Mouse (Mus musculus): ENCODE measurements around the gene Slc11a2.

Gene Slc11a2

DNA sequence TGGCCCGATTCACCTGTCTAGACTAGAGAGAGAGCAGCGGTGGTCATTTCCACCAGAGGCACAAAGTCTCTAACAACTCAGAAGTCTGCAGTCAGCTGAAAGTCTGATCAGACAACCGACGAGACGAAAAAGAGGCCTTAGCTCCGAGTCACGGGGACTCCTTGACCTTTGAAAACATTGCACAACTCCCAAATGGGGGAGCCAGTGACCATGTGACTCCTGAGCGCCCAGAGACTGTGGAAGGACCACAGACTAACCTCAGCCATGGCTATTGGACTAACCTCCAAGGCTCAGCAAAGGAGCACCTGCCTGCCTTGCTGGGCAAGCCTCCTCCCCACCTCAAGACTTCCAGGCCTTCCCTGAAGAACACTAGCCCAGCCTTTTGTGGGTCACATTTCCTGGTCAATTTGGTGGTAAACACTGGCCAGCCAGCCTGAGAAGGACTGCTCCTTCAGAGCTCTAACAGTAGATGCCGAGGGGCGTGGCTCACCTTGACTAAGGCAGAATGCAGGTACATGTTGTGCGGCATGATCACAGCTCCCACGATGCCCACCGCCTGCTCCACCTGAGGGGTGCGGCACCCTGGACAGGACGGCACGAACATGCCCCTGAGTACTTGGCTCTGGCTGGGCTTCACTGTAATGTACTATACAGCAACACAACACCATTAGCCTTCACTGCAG is 21.4 kb downstream of the Slc11a2 start:
- Histone ChIP-seq H3K9me3 (ENCODE audit: low read length) (no peaks in the 10 kb centered on the region), H3K4me3 (replicated peaks; ENCODE audit: low read length) (no peak overlapping the region), H3K36me3 (ENCODE audit: insufficient read depth, low read length) (peaks cover 86% of the 10 kb centered on the region), H3K27me3 (ENCODE audit: insufficient read depth, low read length) (no peaks in the 10 kb centered on the region), H3K4me1 (replicated peaks; ENCODE audit: low read depth, low read length) (peaks cover 26% of the 10 kb centered on the region)
- no peak for TF ChIP-seq POU5F1 (IDR thresholded peaks at IDR 0.05; ENCODE audit: borderline replicate concordance, low read length)
- no peak for TF ChIP-seq NANOG (IDR thresholded peaks at IDR 0.05; ENCODE audit: borderline replicate concordance, low read length)
- TF ChIP-seq CTCF (conservative IDR thresholded peaks at IDR 0.05; ENCODE audit: low read length), result no peak

DNA sequence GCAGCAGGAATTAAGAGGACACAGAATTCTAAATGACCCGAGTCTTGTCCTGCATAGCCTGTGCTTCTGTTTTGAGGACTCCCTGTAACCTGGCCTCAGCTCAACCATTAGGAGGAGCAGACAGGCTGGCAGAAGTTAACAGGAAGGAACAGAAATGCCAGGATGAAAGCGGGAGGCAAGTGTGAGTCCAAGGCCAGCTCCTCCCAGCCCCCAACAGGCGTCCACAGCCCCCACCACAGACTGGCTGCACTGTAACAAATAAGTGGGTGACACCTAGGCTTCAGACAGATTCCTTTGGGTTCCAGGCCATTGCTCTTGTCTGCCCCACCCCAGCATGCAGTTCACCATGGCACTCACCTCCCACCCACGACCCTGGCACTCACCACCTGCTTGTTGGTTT is 22.1 kb downstream of the Slc11a2 start:
- TF ChIP-seq POU5F1 (IDR thresholded peaks at IDR 0.05; ENCODE audit: borderline replicate concordance, low read length), result no peak
- no peak for TF ChIP-seq NANOG (IDR thresholded peaks at IDR 0.05; ENCODE audit: borderline replicate concordance, low read length)
- TF ChIP-seq CTCF (conservative IDR thresholded peaks at IDR 0.05; ENCODE audit: low read length), result no peak
- peaks cover 86% of the 10 kb centered on the region for H3K36me3 ChIP-seq (ENCODE audit: insufficient read depth, low read length)
- no peaks in the 10 kb centered on the region for H3K27me3 ChIP-seq (ENCODE audit: insufficient read depth, low read length)
- H3K9me3 ChIP-seq (ENCODE audit: low read length), result no peaks in the 10 kb centered on the region
- H3K4me3 ChIP-seq (replicated peaks; ENCODE audit: low read length), result no peak overlapping the region
- H3K4me1 ChIP-seq (replicated peaks; ENCODE audit: low read depth, low read length), result peaks cover 26% of the 10 kb centered on the region

DNA sequence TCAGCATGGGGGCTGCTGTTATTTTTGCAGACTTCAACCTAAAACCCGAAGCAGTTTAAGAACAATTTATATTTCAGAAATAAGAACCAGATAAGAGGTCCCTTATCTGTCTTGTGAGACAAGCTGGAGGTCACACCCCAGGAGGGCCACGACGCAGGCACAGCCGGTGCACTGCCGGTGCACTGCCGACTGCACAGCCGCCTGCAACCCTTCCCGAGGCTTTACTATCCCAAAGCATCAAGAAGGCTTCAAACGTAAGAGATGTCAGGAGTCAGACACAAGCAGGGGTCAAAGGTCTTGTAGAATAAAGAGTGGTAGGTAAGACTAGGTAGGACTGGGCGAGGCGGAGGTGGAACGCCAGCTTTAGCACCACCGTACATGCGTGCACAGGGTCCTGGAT is 22.5 kb downstream of the Slc11a2 start:
- peaks cover 86% of the 10 kb centered on the region for H3K36me3 ChIP-seq (ENCODE audit: insufficient read depth, low read length)
- H3K9me3 ChIP-seq (ENCODE audit: low read length), result peaks cover 4% of the 10 kb centered on the region; the same call in 1 of the 2 replicates
- no peak overlapping the region for H3K4me3 ChIP-seq (replicated peaks; ENCODE audit: low read length)
- peaks cover 26% of the 10 kb centered on the region for H3K4me1 ChIP-seq (replicated peaks; ENCODE audit: low read depth, low read length)
- no peaks in the 10 kb centered on the region for H3K27me3 ChIP-seq (ENCODE audit: insufficient read depth, low read length)
- TF ChIP-seq POU5F1 (IDR thresholded peaks at IDR 0.05; ENCODE audit: borderline replicate concordance, low read length) (no peak), NANOG (IDR thresholded peaks at IDR 0.05; ENCODE audit: borderline replicate concordance, low read length) (no peak), CTCF (conservative IDR thresholded peaks at IDR 0.05; ENCODE audit: low read length) (no peak)

DNA sequence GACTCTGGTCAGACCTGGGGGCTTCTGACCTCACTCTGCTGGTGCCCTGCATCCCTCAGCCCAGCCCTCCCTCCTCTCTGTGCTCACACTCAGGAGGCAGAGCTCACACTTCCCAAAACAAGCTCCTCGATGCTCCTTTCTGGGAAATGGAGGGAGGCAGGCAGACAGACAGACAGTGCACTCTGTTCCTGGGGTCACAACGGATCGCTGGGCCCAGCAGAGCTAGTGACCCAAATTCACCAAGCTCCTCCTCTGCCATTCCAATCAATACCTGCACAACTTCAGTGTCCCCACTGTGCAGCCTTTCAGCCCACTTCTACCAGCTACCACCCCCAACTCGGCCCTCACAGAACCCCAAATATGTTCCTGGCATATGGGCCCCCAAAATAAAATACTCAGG is 23.1 kb downstream of the Slc11a2 start:
- Histone ChIP-seq H3K9me3 (ENCODE audit: low read length) (peaks cover 5% of the 10 kb centered on the region; the same call in 1 of the 2 replicates), H3K27me3 (ENCODE audit: insufficient read depth, low read length) (no peaks in the 10 kb centered on the region), H3K4me1 (replicated peaks; ENCODE audit: low read depth, low read length) (peaks cover 26% of the 10 kb centered on the region), H3K36me3 (ENCODE audit: insufficient read depth, low read length) (peaks cover 89% of the 10 kb centered on the region), H3K4me3 (replicated peaks; ENCODE audit: low read length) (no peak overlapping the region)
- no peak for TF ChIP-seq POU5F1 (IDR thresholded peaks at IDR 0.05; ENCODE audit: borderline replicate concordance, low read length)
- TF ChIP-seq CTCF (conservative IDR thresholded peaks at IDR 0.05; ENCODE audit: low read length), result no peak
- no peak for TF ChIP-seq NANOG (IDR thresholded peaks at IDR 0.05; ENCODE audit: borderline replicate concordance, low read length)

DNA sequence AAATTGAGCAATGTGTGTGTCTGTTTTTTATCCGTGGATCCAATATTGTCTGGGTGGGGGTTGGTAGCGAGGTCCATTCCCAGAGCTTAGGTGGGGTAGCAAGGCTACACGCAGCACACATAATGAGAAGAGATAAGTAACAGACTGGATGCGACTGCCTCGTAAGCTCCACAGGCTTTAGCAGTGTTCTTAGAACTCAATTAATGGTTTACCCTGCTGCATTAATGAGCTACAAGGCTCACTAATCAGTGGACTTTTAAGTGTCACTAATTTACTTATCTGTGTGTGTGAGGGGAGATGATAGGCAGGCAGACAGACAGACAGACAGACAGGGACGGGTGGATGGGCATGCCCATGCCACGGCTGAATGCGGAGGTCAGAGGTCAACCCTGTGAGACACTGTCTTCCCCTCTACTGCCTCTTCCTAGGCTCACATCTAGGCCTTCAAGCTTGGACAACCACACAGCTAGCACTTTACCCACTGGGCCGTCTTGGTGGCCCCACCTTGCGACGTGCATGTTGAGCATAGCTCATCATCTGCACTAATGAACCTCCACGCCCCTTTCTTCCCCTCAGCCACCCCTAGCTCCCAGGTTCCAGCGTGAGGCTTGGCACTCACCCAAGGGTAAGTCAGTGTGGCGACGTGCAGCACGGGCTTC is 24.2 kb downstream of the Slc11a2 start:
- H3K36me3 ChIP-seq (ENCODE audit: insufficient read depth, low read length), result peaks cover 100% of the 10 kb centered on the region
- H3K4me3 ChIP-seq (replicated peaks; ENCODE audit: low read length), result no peak overlapping the region
- peaks cover 11% of the 10 kb centered on the region for H3K9me3 ChIP-seq (ENCODE audit: low read length)
- TF ChIP-seq POU5F1 (IDR thresholded peaks at IDR 0.05; ENCODE audit: borderline replicate concordance, low read length) (no peak), NANOG (IDR thresholded peaks at IDR 0.05; ENCODE audit: borderline replicate concordance, low read length) (no peak)
- no peaks in the 10 kb centered on the region for H3K27me3 ChIP-seq (ENCODE audit: insufficient read depth, low read length)
- H3K4me1 ChIP-seq (replicated peaks; ENCODE audit: low read depth, low read length), result peaks cover 18% of the 10 kb centered on the region

DNA sequence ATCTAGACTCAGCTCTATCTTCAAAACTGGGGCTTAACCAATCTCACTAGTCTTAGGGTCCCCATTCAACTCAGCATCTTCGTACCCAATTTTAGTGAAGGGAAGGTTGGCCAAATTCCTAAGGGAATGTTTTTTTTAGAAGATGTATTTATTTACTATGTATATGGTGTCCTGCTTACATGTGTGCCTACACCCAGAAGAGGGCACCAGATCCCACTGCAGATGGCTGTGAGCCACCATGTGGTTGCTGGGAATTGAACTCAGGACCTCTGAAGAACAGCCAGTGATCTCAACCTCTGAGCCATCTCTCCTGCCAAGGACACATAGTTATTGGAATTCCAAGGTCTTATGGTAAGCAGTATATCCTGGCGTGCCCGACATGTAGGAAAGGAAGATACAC is 29.3 kb downstream of the Slc11a2 start:
- H3K9me3 ChIP-seq (ENCODE audit: low read length), result peaks cover 12% of the 10 kb centered on the region
- no peaks in the 10 kb centered on the region for H3K27me3 ChIP-seq (ENCODE audit: insufficient read depth, low read length)
- peaks cover 74% of the 10 kb centered on the region for H3K36me3 ChIP-seq (ENCODE audit: insufficient read depth, low read length)
- no peak overlapping the region for H3K4me3 ChIP-seq (replicated peaks; ENCODE audit: low read length)
- peaks cover 29% of the 10 kb centered on the region for H3K4me1 ChIP-seq (replicated peaks; ENCODE audit: low read depth, low read length)
- TF ChIP-seq NANOG (IDR thresholded peaks at IDR 0.05; ENCODE audit: borderline replicate concordance, low read length) (no peak), CTCF (conservative IDR thresholded peaks at IDR 0.05; ENCODE audit: low read length) (no peak), POU5F1 (IDR thresholded peaks at IDR 0.05; ENCODE audit: borderline replicate concordance, low read length) (no peak)

DNA sequence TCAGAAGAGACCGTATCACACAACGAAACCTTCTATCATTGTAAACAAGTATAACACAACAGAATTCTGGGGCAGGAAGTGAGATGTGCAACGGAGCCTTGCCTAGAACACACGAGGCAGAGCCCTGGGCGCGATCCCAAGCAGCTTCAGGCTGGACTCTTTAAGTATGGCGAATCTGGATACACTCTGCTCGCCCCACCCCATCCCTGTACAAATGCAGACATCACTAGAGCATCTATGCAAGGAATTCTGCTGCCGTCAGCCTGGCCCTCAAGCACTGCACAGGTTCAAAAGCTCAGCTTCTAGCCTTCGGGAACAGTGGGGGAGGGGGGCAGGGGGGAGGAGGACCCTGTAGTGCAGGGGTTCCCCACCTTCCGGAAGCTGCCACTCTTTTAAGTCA is 31.9 kb downstream of the Slc11a2 start:
- Histone ChIP-seq H3K36me3 (ENCODE audit: insufficient read depth, low read length) (peaks cover 48% of the 10 kb centered on the region), H3K4me1 (replicated peaks; ENCODE audit: low read depth, low read length) (peaks cover 29% of the 10 kb centered on the region), H3K27me3 (ENCODE audit: insufficient read depth, low read length) (no peaks in the 10 kb centered on the region), H3K9me3 (ENCODE audit: low read length) (peaks cover 12% of the 10 kb centered on the region), H3K4me3 (replicated peaks; ENCODE audit: low read length) (no peak overlapping the region)
- TF ChIP-seq CTCF (conservative IDR thresholded peaks at IDR 0.05; ENCODE audit: low read length), result no peak
- no peak for TF ChIP-seq NANOG (IDR thresholded peaks at IDR 0.05; ENCODE audit: borderline replicate concordance, low read length)
- TF ChIP-seq POU5F1 (IDR thresholded peaks at IDR 0.05; ENCODE audit: borderline replicate concordance, low read length), result no peak

DNA sequence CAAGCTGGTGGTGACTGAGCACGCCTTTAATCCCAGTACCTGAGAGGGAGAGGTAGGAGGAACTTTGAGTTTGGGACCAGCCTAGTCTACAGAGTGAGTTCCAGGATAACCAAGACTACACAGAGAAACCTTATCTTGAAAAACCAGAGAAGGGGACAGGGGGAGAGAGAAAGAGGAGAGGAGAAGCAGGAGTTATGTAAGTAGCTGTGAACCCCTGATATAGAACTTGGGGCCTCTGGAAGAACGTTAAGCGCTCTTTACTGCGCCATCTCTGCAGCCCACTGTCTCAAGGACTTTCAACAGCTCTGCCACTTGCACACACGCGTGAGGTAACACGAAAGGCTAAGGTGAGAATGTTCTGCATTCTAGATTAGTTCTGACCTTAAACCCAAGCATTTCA is 33.3 kb downstream of the Slc11a2 start:
- Histone ChIP-seq H3K4me3 (replicated peaks; ENCODE audit: low read length) (no peak overlapping the region), H3K9me3 (ENCODE audit: low read length) (peaks cover 7% of the 10 kb centered on the region), H3K36me3 (ENCODE audit: insufficient read depth, low read length) (peaks cover 34% of the 10 kb centered on the region), H3K27me3 (ENCODE audit: insufficient read depth, low read length) (no peaks in the 10 kb centered on the region), H3K4me1 (replicated peaks; ENCODE audit: low read depth, low read length) (peaks cover 29% of the 10 kb centered on the region)
- TF ChIP-seq NANOG (IDR thresholded peaks at IDR 0.05; ENCODE audit: borderline replicate concordance, low read length) (no peak), CTCF (conservative IDR thresholded peaks at IDR 0.05; ENCODE audit: low read length) (no peak), POU5F1 (IDR thresholded peaks at IDR 0.05; ENCODE audit: borderline replicate concordance, low read length) (no peak)

All from E14TG2a.4 (cell line).